Mouse (Mus musculus): Measurements from ENCODE around the gene Slc43a2.
A peak's percentile ranks its signal among the peaks of the same experiment; 100 is the strongest.

Slc43a2 gene

GRCm38 (mm10) chr11:75531469-75532242 is at the start of gene Slc43a2:
Gene Slc43a2, plus strand, starts transcription at chr11:75531694.
- peak; percentile 97 to 98 for DNase-seq

DNA sequence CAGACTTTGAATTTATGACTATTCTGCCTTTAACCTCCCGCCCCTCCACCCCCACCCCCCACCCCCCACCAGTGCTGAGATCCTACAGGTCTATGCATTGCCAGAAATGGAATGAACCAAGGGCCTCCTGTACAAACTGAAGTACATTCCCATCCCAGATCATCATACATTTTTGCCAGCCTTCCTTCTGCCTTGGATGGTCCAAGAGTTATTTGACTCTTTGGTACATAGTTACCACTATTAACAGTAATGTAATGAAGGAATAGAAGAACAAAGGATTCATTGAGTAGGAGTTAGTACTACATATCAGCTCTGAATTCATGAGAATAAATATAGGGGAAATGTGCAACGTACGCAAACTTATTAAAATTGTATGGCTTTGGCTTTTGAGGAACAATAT is 45.3 kb upstream of the Slc43a2 start:
- no peak for DNase-seq

DNA sequence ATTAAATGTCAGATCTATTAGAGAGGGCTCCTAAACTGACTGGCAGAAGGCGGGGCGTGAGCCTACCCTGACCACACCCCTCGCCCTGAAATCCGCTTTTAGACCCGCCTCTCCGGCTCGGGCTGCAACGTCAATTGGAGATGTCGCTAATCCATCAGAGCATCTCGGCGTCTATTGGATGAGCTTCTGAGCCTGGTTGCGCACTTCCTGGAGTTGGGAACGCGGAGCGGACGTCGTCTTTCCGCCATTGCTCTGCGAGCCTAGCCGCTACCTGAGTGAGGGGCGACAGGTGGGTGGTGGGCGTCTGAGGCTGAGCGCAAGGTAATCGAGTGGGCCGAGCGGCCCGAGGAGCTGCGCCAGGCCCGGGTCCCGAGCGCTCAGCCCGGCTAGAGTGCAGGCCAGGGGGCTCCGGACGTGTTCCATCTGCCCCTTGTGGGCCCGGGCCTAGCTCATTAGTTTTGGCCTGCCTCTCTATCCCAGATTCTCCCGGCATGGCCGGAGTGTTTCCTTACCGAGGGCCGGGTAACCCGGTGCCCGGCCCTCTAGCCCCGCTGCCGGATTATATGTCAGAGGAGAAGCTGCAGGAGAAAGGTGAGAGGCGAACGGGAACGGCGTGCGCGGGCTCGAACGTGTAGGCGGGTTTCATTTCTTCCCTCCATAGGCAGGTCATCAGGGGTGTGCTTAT is 44.8 kb upstream of the Slc43a2 start, which contains the start of gene Prpf8:
Gene Prpf8, plus strand, starts transcription at position 216 of the 685 bp plus-strand sequence.
- DNase-seq = peak; percentile 98 to 99

DNA sequence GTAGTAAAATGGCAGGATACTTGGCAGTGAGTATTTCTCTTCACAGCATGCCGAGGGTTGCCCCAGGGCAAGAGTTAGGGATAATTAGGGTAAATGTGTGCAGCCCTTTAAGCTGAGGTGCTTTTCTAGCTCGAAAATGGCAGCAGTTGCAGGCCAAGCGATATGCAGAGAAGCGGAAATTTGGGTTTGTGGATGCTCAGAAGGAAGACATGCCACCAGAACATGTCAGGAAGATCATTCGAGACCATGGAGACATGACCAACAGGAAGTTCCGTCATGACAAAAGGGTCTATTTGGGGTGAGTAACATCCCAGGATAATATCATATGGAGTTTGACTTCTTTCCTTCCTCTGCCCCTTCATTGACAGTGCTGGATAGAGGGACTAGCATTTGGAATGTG is 44.0 kb upstream of the Slc43a2 start:
- no peak for DNase-seq

DNA sequence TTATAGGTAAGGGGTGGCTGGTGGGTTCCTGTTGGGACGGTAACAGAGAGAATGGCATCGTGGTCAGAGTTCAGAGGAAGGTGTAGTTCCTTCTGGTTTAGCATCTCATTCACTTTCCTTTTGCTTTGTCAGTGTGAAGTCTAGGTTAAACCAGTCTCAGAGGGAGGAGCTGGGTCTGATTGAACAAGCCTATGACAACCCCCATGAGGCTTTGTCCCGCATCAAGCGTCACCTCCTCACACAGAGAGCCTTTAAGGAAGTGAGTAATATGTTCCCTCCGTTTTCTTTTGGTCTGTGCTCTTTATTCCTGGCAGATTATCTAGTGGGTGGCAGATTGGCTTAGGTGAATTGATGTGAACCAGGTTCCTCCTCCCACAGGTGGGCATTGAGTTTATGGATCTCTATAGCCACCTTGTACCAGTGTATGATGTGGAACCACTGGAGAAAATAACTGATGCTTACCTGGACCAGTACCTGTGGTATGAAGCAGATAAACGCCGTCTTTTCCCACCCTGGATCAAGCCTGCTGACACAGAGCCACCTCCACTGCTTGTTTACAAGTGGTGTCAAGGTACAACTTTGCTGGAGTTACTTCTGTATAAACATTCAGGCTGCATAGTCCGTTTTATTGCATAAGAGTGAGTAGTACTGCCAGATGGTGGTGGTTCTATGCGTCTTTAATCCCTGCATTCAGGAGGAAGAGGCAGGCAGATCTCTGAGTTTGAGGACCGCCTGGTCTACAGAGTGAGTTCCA is 37.0 kb upstream of the Slc43a2 start:
- no peak for DNase-seq

- no peak for DNase-seq
These were observed 33.4 kb upstream of the Slc43a2 start for GRCm38 (mm10) chr11:75498126-75498525.

DNA sequence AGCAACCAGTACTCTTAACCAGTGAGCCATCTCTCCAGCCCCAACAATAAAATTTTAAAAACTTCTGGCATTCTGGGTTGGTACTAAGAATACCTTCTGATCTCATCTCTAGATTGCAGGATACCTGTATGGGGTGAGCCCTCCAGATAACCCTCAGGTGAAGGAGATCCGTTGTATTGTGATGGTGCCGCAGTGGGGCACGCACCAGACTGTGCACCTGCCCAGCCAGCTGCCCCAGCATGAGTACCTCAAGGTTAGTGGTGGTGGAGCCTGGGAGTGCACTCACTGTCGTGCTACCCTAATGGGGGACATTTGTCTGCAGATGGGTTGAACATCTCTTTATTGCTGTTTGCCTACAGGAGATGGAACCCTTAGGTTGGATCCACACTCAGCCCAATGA is 23.3 kb upstream of the Slc43a2 start:
- no peak for DNase-seq

GRCm38 (mm10) chr11:75508904-75509303 is 22.6 kb upstream of the Slc43a2 start:
- DNase-seq = peak; percentile 33 to 41

- DNase-seq = peak; percentile 96 to 99
These were observed 21.5 kb upstream of the Slc43a2 start, which contains the start of gene Rilp for GRCm38 (mm10) chr11:75509741-75510626. Gene Rilp, plus strand, starts transcription at chr11:75510094.

GRCm38 (mm10) chr11:75510627-75510993 is 20.9 kb upstream of the Slc43a2 start:
- DNase-seq = peak; percentile 91 to 95

GRCm38 (mm10) chr11:75511213-75511612 is 20.3 kb upstream of the Slc43a2 start:
- peak; percentile 40 to 55 for DNase-seq

DNA sequence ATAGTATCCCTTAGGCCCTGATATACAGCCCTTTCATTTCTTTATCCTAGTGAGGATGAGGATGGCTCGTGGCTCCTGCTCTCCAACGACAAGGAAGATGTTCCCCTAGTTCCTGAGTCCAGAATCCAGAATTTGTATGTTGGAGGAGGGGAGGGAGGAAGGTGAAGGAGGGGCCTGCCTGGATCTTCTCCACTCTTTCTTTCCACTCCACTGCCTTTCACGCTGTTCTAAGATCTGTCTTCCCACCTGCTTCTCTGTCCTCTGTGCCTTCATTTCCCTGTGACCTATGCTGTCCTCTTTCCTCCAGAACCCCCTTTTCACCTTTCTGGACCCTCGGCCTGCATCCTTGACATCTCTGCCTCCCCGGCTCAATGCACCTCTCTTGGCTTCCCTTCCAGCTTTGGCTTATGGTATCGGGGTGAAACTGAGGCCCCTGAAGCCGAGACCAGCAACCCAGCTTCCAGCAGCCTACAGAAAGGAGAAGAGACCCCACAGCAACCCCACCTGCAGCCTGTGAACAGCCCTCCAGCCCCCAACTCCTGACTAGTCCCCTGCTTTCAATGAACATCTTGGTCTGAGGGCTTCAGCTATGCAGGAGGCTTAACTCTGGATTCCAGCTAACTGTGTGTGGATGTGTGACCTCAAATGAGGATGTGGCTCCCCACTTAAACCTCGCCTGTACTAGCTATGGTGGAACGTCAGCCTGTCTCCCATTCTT is 19.0 kb upstream of the Slc43a2 start:
- DNase-seq = no peak

GRCm38 (mm10) chr11:75513336-75513735 is 18.2 kb upstream of the Slc43a2 start, which contains the start of gene Scarf1:
Gene Scarf1, plus strand, starts transcription at chr11:75513540.
- peak; percentile 64 to 69 for DNase-seq

DNA sequence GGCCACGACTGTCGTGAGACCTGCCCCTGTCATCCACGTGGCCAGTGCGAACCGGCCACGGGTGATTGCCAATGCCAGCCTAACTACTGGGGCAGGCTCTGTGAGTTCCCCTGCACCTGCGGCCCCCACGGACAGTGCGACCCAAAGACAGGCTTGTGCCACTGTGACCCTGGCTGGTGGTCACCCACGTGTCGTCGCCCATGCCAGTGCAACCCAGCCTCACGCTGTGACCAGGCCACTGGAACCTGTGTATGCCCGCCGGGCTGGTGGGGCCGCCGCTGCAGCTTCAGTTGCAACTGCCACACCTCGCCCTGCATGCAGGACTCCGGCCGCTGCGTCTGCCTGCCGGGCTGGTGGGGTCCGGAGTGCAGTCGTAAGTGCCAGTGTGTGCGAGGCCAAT is 16.3 kb upstream of the Slc43a2 start:
- no peak for DNase-seq

- DNase-seq = no peak
These were observed 11.5 kb upstream of the Slc43a2 start for GRCm38 (mm10) chr11:75519834-75520633.

DNA sequence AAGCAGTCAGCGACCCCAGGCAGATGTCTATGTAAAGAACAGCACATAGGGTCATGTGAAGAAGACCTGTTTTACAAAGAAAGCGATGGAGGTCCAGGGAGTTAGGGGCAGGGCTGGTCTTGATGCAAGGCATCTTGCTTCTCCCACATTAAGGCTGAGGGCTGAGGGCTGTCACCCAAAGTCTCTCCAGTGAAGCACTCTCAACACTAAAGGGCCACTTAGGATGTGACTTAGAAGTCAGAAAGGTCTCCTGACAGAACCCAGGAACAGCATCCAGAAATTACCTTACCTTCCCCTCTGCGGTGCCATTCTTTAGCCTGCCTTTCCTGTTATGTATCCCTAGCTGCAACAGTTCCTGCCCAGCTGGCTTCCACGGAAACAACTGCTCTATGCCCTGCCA is 9.9 kb upstream of the Slc43a2 start:
- no peak for DNase-seq

GRCm38 (mm10) chr11:75522793-75523192 is 8.7 kb upstream of the Slc43a2 start:
- no peak for DNase-seq

- no peak for DNase-seq
These were observed 5.9 kb upstream of the Slc43a2 start for GRCm38 (mm10) chr11:75525531-75526125.

DNA sequence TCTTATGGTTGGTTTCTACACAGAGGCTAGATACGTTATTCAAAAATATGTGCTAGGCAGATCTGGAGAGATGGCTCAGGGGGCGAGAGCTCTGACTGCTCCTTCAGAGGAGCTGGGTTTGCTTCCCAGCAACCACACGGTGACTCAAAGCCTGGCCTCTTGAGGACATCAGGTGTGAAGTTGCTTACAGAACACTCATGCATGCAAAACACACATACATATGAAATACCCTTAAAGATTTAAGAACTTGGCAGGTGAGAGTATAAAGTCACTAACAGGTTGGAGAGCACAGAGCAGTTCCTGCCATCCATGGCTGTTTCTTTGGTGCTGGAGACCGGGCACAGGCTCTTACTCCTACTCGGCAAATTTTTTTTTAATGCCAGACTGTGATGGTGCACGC is 4.6 kb upstream of the Slc43a2 start:
- no peak for DNase-seq

DNA sequence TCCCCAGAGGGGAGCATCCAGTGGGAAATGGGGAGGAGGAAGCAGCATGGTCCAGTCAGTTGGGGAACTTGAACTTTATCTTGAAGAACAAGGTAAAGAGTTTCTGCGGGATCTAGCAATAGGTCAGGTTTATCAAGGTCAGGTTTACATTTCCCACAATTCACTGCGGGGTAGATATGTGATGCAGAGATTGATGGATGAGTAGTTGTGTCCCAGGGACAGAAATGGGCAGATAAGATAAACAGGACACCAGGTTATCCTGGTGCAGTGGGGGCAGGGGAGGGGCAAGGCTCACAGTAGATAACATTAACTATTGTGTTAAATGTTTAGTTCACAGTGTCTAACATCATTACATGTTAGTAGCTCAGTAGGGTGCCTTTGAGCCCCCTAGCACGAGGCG is 1.7 kb upstream of the Slc43a2 start:
- no peak for DNase-seq
